Mouse (Mus musculus) Patski (cell line): ENCODE results near the gene Haus6. TPM values are rescaled to one million over a fixed set of nuclear protein-coding genes. Genes with fewer than 3 reads are reported as not detected.

Experiments
- ATAC-seq: fragments of 100-300 bp; one replicate; pipeline ENCODE4 v1.8.0; 2021
- CTCF ChIA-PET: fragments of 350-600 bp; sonication (Branson Sonifier 250); formaldehyde crosslinking; loops from one replicate; lab custom pipeline; 2022; ENCODE audit warnings: inconsistent platforms; lab: Charles Lee
- POLR2A ChIA-PET: fragments of 350-600 bp; sonication (Branson Sonifier 250); formaldehyde crosslinking; loops from one replicate; lab custom pipeline; 2022; ENCODE audit warnings: antibody characterized with exemption, inconsistent platforms; lab: Charles Lee
- DNase-seq: peaks from one replicate; pipeline ENCODE4 v3.0.0-alpha.2; 2011; ENCODE audit warnings: low read depth, low spot score
- H3K27me3 ChIP-seq: fragments of 371-371 bp; one replicate; pipeline ENCODE4 v1.5.1; 2021
- CTCF ChIP-seq: fragments of 100-300 bp; IDR thresholded peaks from one replicate; pipeline ENCODE4 v1.5.1; 2021
- in situ Hi-C: fragments of 300-500 bp; cut with MboI; formaldehyde crosslinking; loops from 3 replicates; pipeline ENCODE4 v1.11.1; 2018; ENCODE audit warnings: low pct_unique_long_range_greater_than_20kb, mixed read lengths
- polyA plus RNA-seq: library from polyadenylated mRNA; unstranded; gene quantifications from one replicate; pipeline ENCODE4 v1.2.3, GENCODE M21; 2021

The Haus6 gene
- polyA plus RNA-seq, 1 experiment from 2014 or later, result 6.2 TPM

DNA sequence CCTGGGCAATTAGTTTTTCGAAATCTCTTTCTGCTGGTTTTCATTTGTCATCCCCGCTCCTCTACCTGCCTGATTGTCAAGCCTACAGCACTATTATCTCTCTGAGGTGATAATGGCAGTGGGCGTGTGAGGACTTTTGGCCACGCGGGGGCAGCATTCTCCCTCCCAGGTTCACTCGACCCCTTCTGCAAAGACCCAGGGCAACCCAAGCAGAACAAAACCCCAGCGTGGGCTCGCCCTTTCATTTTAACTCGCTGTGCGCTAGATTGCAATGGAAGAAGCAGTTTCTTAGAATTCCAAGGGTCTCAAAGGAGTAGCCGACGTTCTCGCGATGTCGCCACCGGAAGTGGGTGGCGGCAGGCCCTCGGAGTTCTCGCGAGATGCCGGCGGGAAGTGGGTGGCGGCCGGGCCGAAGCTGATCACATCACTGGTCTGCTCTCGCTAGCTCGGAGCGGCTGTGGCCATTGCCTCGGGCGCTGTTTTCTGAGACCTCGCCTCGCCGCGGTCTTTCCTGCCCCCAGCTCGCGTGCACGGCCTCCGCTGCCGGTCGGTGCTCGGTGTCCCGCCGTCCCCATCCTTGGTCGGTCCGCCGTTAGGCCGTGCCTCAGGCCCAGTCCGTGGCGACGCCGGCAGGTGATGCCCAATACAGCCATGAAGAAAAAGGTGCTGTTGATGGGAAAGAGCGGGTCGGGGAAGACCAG, 36.4 kb downstream of the Haus6 start, which contains the start of gene Rraga:
Gene Rraga, plus strand, starts transcription at position 386 of the 701 bp plus-strand sequence.
- in situ Hi-C loops, result loop anchor here (5.0 to 25.0 kb wide), 2 partner anchors 122 to 262 kb away; no protein-coding TSS in a partner anchor
- ATAC-seq, result peak; percentile 94
- peak; percentile 63 for DNase-seq
- CTCF ChIA-PET, result interaction anchor here (1.0 to 1.9 kb wide), 2 partner anchors 10 to 32 kb away, joined by 3 to 5 read pairs; no protein-coding TSS in a partner anchor
- no peaks in the 10 kb centered on the region for H3K27me3 ChIP-seq
- POLR2A ChIA-PET, result no interaction called here
- peak; percentile 89 for TF ChIP-seq CTCF

DNA sequence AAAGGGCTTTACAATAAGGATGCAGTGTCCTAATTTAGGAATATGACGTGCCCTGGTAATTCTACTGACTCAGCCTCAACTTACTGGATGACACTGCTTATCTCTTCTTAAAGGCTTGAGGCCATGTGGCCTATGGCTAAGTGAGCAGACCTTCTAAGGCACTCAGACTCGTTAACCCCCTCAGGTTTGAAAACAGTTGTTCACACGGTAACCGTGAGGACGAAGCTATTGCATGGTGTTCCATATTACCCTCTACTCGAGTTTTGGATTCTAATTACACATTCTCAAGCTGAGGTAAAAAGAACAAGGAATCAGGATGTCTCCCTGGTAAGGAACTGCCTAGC, 36.9 kb downstream of the Haus6 start:
- H3K27me3 ChIP-seq, result no peaks in the 10 kb centered on the region
- ChIA-PET CTCF (interaction anchor here (1.0 kb wide), 1 partner anchor 33 kb away, joined by 3 read pairs; no protein-coding TSS in a partner anchor), POLR2A (no interaction called here)
- in situ Hi-C loops, result loop anchor here (5.0 to 25.0 kb wide), 2 partner anchors 122 to 262 kb away; no protein-coding TSS in a partner anchor
- TF ChIP-seq CTCF, result no peak
- DNase-seq, result no peak
- ATAC-seq, result peak; percentile 7

DNA sequence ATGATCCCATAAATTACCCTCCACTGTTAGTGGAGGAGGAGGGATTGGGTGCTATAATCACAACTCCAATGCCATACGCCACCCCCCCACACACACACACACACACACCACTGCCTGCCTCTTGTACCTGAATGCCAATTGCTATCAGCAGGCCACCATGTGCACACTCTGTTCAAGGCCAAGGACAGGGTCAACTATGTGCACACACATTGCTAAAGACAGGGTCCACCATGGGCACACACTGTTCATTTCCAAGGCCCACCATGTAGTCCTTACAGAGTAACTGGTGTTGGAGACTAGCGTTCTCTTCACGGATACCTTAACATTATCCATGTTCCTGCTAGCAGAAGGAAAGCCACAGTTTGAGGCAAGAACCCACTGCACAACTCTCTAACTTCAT, 50.8 kb downstream of the Haus6 start:
- TF ChIP-seq CTCF, result no peak
- POLR2A ChIA-PET, result no interaction called here
- peaks cover 3% of the 10 kb centered on the region for H3K27me3 ChIP-seq
- in situ Hi-C loops, result no loop called here
- CTCF ChIA-PET, result interaction anchor here (1.9 kb wide), 1 partner anchor 16 kb away, joined by 6 read pairs; no protein-coding TSS in a partner anchor
- ATAC-seq (no peak), DNase-seq (no peak)

DNA sequence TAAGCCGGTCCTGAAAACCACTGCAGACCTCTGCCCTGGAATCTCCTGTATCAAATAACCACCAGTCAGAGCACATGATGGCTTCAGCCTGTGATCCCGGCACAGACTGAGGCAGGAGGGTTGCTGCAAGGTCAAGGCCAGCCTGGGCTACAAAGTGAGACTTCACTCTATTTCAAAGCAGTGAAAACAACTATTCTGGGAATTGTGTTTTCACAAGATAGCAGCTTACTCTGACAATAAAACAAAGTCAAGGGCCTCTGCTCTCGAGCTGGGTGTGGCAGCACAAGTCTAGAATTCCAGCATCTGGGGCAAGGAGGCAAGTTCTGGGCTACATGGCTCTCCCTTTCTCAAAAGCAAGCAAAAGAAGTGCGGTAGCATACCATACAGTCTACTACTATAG, 52.8 kb downstream of the Haus6 start:
- no peak for TF ChIP-seq CTCF
- H3K27me3 ChIP-seq, result peaks cover 1% of the 10 kb centered on the region
- POLR2A ChIA-PET, result no interaction called here
- ATAC-seq (no peak), DNase-seq (no peak)
- CTCF ChIA-PET, result interaction anchor here (1.9 kb wide), 1 partner anchor 14 kb away, joined by 6 read pairs; no protein-coding TSS in a partner anchor
- in situ Hi-C loops, result no loop called here

DNA sequence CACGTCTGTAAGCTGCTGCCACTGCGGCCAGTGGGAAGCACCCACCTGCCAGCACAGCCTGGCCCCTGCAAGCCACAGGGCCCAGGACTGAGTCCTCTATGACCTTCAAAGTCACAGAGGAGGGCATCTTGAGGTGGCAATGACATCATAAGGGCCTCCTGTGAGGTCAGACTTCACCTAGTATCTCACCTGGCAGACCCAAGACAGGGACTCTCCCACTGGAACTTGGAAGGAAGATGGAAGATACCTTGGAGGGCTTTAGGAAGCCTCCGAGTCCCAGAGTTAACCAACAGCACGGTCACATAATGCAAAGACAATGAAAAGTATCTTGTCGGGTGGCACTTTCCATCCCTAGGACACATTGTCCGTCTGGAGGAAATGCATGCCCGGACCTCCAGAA, 53.6 kb downstream of the Haus6 start, which contains the start of gene Saxo1:
Gene Saxo1, minus strand, starts transcription at position 101 of the 400 bp plus-strand sequence.
- in situ Hi-C loops, result no loop called here
- ChIA-PET CTCF (no interaction called here), POLR2A (no interaction called here)
- TF ChIP-seq CTCF, result no peak
- no peaks in the 10 kb centered on the region for H3K27me3 ChIP-seq
- no peak for DNase-seq
- ATAC-seq, result no peak

DNA sequence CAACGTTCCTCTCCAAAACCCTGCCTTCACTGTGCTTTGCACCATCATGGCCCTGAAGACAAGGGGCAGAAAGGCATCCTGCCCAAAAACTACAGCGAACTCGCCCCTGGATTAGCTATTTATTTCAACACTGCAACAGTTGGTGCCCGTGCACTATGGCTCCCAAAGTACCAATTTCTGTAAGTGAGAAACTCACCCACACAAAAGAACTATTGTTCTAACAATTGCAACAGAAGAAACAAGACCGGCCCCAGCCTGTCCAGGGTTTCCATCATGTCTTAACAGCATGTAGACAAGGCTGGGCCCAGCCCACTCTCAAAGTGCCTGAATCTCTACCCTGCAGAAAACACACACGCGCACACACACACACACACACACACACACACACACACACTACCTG, 54.5 kb downstream of the Haus6 start:
- no peaks in the 10 kb centered on the region for H3K27me3 ChIP-seq
- DNase-seq (no peak), ATAC-seq (no peak)
- POLR2A ChIA-PET, result no interaction called here
- TF ChIP-seq CTCF, result no peak
- CTCF ChIA-PET, result no interaction called here
- in situ Hi-C loops, result no loop called here

DNA sequence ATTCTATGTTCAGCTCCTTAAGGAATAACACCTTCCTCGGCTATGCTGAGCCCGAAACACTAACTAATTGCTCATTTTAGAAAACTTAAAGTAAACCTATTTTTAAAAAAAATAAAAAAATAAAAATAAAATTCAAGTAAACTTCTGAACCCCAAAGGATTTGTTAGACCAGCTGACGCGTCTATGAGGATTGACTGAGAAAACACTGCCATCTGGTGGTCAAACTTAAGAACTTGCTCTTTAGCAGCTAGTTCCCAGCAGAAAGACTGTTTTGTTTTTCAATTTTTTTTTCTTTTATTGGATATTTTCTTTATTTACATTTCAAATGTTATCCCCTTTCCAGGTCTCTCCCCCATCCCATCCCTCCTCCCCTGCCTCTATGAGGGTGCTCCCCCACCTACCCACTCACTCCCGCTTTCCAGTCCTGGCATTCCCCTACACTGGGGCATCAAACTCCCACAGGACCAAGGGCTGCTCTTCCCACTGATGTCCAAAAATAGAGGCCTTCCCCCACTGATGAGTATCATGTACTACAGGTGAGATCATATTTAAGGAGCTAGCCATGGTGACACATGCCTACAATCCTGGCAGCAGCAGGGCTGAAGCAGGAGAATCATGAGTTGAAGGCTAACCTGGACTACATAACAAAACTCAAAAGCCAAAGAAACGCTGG, 56.7 kb downstream of the Haus6 start:
- ChIA-PET CTCF (interaction anchor here (0.8 to 2.3 kb wide), 8 partner anchors 10 to 141 kb away, joined by 3 to 19 read pairs (median 4); no protein-coding TSS in a partner anchor), POLR2A (no interaction called here)
- no peaks in the 10 kb centered on the region for H3K27me3 ChIP-seq
- peak; percentile 54 for TF ChIP-seq CTCF
- no peak for DNase-seq
- in situ Hi-C loops, result no loop called here
- ATAC-seq, result no peak

DNA sequence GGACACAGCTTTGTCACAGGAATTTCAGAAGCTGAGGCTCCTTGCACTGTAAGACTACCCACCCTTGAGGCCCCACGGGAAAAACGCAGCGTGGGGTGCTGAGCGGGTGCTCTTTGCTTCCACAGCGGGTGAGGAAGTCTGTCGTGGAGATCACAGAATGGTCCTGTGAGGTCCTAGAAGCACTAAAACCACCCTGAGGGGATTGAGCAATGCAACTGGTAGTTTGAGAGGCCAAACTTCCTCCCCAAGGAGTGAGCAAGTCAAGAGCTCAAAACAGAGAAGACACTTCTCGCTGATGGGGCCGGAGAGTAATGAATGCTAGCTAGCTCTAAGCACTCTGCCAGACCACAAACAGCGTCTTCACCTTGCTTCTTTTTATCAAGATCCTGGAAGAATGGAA, 63.5 kb downstream of the Haus6 start:
- no peak for ATAC-seq
- in situ Hi-C loops, result loop anchor here (25.0 kb wide), 1 partner anchor 711 kb away; no protein-coding TSS in a partner anchor
- ChIA-PET CTCF (interaction anchor here (1.4 to 1.5 kb wide), 2 partner anchors 11 to 20 kb away, joined by 3 read pairs; no protein-coding TSS in a partner anchor), POLR2A (no interaction called here)
- DNase-seq, result no peak
- TF ChIP-seq CTCF, result no peak
- no peaks in the 10 kb centered on the region for H3K27me3 ChIP-seq

DNA sequence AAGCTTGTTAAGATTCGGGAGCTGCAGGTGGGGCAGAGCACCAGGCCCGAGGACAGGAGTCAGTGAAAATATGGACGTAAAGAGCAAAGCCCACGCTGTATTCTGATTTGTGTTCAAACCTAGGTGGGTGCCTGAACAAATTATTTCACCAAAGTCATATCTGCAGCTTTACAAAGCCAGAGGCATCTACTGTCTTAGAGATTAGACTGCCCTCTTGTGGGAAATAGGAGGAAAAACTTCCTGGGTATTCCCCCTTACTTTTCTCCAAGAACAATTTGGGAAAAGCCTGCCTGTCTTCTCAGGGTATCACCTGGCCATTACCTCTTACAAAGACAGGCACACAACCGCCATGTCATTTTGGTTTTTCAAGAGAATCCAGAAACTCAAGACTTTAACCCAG, 66.2 kb downstream of the Haus6 start:
- in situ Hi-C loops, result loop anchor here (25.0 kb wide), 1 partner anchor 708 kb away; no protein-coding TSS in a partner anchor
- H3K27me3 ChIP-seq, result no peaks in the 10 kb centered on the region
- ATAC-seq (no peak), DNase-seq (no peak)
- ChIA-PET POLR2A (interaction anchor here (0.8 kb wide), 1 partner anchor 31 kb away, joined by 3 read pairs; no protein-coding TSS in a partner anchor), CTCF (interaction anchor here (0.8 to 3.3 kb wide), 6 partner anchors 9 to 160 kb away, joined by 3 to 19 read pairs (median 4); no protein-coding TSS in a partner anchor)
- peak; percentile 34 for TF ChIP-seq CTCF

DNA sequence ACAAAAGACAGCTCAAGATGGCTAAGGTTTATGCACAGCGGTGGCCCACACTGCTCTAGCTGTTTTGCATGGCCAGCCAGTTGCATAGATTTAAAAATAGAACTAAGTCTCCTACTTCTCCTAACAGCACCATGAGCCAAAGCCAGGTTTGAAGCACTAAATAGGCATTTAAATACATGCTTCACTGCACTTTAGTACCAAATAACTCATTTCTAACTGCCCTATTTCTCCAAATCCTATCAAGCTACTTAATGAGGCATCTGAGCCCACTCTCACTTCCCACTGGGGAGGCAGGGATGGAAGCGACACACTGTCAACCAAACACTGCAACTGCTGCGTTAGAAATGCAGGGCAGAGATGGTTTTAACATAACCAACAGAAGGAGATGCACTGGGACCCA, 67.9 kb downstream of the Haus6 start:
- CTCF ChIA-PET, result interaction anchor here (0.8 to 3.3 kb wide), 4 partner anchors 9 to 713 kb away, joined by 3 to 19 read pairs (median 4); no protein-coding TSS in a partner anchor
- in situ Hi-C loops, result loop anchor here (25.0 kb wide), 1 partner anchor 707 kb away; no protein-coding TSS in a partner anchor

More for the DNA sequence above, 67.9 kb downstream of the Haus6 start:
- POLR2A ChIA-PET, result no interaction called here
- DNase-seq (no peak), ATAC-seq (no peak)
- TF ChIP-seq CTCF, result no peak
- H3K27me3 ChIP-seq, result no peaks in the 10 kb centered on the region
